Mouse (Mus musculus) hindbrain, embryonic 16.5 days (tissue): ENCODE measurements around the gene Ikbkg. TPM values are rescaled to one million over a fixed set of nuclear protein-coding genes. Genes with fewer than 3 reads are reported as not detected.
"Not testable (repeated sequence)": the region's sequence is repeated elsewhere in the genome, so short reads cannot be mapped to it uniquely, and the experiment has no call there.

Source experiments
- ATAC-seq: fragments of 200-750 bp; cut with Nextera tagmentation; 2 replicates; pipeline ENCODE4 v1.8.0; 2017; ENCODE audit warnings: moderate TSS enrichment, moderate library complexity
- H3K27ac ChIP-seq: fragments of 300-500 bp; sonication (generic); 2 replicates; pipeline ENCODE4 v1.5.1; 2014; ENCODE audit warnings: low read depth, mild to moderate bottlenecking, control low read depth, low read length, moderate library complexity
- H3K27me3 ChIP-seq: fragments of 300-500 bp; sonication (generic); replicated peaks from 2 replicates; pipeline ENCODE4 v1.6.1; 2014; ENCODE audit warnings: low read length; ENCODE audit not compliant: control insufficient read depth, insufficient read depth
- H3K36me3 ChIP-seq: fragments of 300-500 bp; sonication (generic); 2 replicates; pipeline ENCODE4 v1.6.1; 2014; ENCODE audit warnings: mild to moderate bottlenecking, low read length, moderate library complexity, mixed read lengths; ENCODE audit not compliant: control insufficient read depth, insufficient read depth
- H3K4me1 ChIP-seq: fragments of 300-500 bp; sonication (generic); 2 replicates; pipeline ENCODE4 v1.6.1; 2014; ENCODE audit warnings: low read depth, low read length; ENCODE audit not compliant: control insufficient read depth, insufficient read depth
- H3K4me2 ChIP-seq: fragments of 300-500 bp; sonication (generic); 2 replicates; pipeline ENCODE4 v1.6.1; 2014; ENCODE audit warnings: mild to moderate bottlenecking, low read length, control low read depth, moderate library complexity
- H3K4me3 ChIP-seq: fragments of 300-500 bp; sonication (generic); 2 replicates; pipeline ENCODE4 v1.5.1; 2014; ENCODE audit warnings: mild to moderate bottlenecking, low read length, control low read depth, moderate library complexity
- H3K9ac ChIP-seq: fragments of 300-500 bp; sonication (generic); 2 replicates; pipeline ENCODE4 v1.6.1; 2014; ENCODE audit warnings: low read depth, mild to moderate bottlenecking, control low read depth, low read length, moderate library complexity
- H3K9me3 ChIP-seq: fragments of 300-500 bp; sonication (generic); 2 replicates; pipeline ENCODE4 v1.6.1; 2014; ENCODE audit warnings: mild to moderate bottlenecking, low read length, moderate library complexity; ENCODE audit not compliant: control insufficient read depth
- WGBS: fragments of 180-500 bp; shearing (Covaris S2); extraction: QIAGEN DNeasy Blood & Tissue Kit; methylation state at CpG from one replicate; pipeline ENCODE4 v1.1.7; 2014; 5-methylcytosine and 5-hydroxymethylcytosine counted together
- polyA plus RNA-seq: library from polyadenylated mRNA; unstranded; fragments of >200 nt; fragmentation: Nextera tagmentation; extraction: Ambion mirVana; gene quantifications from 2 replicates; pipeline ENCODE4 v1.2.1, GENCODE M21; 2015

The Ikbkg gene
- 14.3 and 17.1 TPM in 2 replicates for polyA plus RNA-seq

- H3K27me3 ChIP-seq: no peaks in the 10 kb centered on the region
Observed at GRCm38 (mm10) chrX:74392535-74393443, at the start of gene Ikbkg, which contains the start of gene Fam3a. Gene Ikbkg, plus strand, starts transcription at chrX:74393290. Gene Fam3a, minus strand, starts transcription at chrX:74393272.

DNA sequence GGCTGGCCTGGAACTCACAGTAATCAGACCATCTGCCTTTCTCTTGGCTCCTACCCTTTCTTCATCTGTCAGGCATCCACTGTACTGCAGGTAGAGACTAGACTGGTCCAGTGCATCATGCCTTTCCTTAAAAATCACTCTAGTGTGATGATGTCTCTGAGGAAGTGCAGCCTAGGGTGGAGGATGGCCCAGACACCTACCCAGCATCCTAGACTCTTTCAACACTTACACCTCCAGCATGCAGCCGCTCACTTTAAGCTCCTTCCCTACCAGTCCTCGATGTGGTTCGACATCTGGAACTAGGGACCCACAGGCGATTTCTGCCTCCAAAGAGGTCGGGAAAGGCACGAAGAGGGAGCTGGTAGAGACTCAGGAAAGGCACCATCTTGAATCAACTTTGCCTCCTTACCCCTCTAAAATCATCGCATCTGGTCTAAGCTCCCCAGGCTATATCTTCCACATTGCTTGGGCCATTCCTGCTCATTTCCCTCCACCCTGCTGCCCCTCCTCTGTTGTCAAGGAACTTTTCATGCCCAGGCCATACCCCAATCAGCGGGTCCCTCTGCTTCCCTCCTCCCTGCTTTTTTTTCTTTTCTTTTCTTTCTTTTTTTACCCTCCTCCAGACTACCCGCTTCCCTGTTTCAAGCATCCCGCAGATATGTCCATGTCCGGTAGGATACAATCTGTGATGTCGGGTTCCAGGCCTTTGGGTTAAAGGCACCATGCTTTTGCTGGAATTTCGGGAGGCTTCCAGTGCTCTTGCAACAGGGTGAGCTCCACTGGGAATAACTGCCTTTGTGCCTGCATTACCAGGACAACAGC is 40.2 kb upstream of the Ikbkg start:
- ATAC-seq: peak; percentile 52
- 25% methylated on average over 13 of the region's 13 CpGs for WGBS
- Histone ChIP-seq H3K4me2 (peak overlapping the region; percentile 53), H3K4me3 (peak overlapping the region; percentile 43), H3K27me3 (no peaks in the 10 kb centered on the region), H3K27ac (peak overlapping the region; percentile 75), H3K9ac (peak overlapping the region; percentile 61), H3K4me1 (no peaks in the 10 kb centered on the region), H3K36me3 (no peaks in the 10 kb centered on the region), H3K9me3 (no peaks in the 10 kb centered on the region)

More at GRCm38 (mm10) chrX:74392535-74393443, at the start of gene Ikbkg, which contains the start of gene Fam3a:
- H3K36me3 ChIP-seq: no peaks in the 10 kb centered on the region
- H3K9me3 ChIP-seq: no peaks in the 10 kb centered on the region
- peak within 1 kb of the TSS; percentile 65 for H3K4me2 ChIP-seq
- H3K27ac ChIP-seq: peak within 1 kb of the TSS; percentile 83
- peak within 1 kb of the TSS; percentile 55 for H3K4me3 ChIP-seq
- whole genome bisulfite sequencing: 16% methylated on average over 30 of the region's 30 CpGs
- peaks cover 3% of the 10 kb centered on the region; the same call in 1 of the 2 replicates for H3K4me1 ChIP-seq
- peak within 1 kb of the TSS; percentile 72 for H3K9ac ChIP-seq
- peak; percentile 100 for ATAC-seq

DNA sequence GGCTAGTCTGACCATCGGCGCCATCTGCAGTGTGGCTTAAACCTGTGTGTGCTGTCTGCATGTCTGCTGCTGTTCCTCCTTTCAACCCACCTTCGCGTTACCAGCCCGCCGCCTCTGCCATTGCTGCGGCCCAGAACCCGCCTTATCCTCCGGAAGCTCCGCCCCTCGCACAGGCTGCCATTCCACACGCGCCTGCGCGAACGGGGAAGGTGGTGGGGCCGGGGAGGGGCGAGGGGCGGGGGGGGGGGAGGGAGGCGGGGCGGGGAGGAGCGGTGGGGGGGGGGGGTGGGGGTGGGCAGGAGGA is 39.7 kb upstream of the Ikbkg start, which contains the start of gene Lage3:
Lage3 (minus strand) TSS at position 152 of the 304 bp plus-strand sequence.
- H3K9me3 ChIP-seq: no peaks in the 10 kb centered on the region
- no peaks in the 10 kb centered on the region for H3K36me3 ChIP-seq
- peak within 1 kb of the TSS; percentile 75 for H3K27ac ChIP-seq
- H3K4me3 ChIP-seq: peak within 1 kb of the TSS; percentile 43
- H3K4me2 ChIP-seq: peak within 1 kb of the TSS; percentile 53
- 12% methylated on average over 14 of the region's 22 CpGs for WGBS
- ATAC-seq: peak; percentile 93
- no peaks in the 10 kb centered on the region for H3K27me3 ChIP-seq
- H3K9ac ChIP-seq: peak within 1 kb of the TSS; percentile 61
- no peaks in the 10 kb centered on the region for H3K4me1 ChIP-seq

GRCm38 (mm10) chrX:74357069-74357468 is 36.0 kb upstream of the Ikbkg start:
- not testable (repeated sequence) for H3K9me3 ChIP-seq, H3K36me3 ChIP-seq, ATAC-seq, H3K4me1 ChIP-seq, H3K9ac ChIP-seq, H3K27ac ChIP-seq, H3K4me3 ChIP-seq, H3K4me2 ChIP-seq, H3K27me3 ChIP-seq
- WGBS: 93% methylated on average over 3 of the region's 3 CpGs

DNA sequence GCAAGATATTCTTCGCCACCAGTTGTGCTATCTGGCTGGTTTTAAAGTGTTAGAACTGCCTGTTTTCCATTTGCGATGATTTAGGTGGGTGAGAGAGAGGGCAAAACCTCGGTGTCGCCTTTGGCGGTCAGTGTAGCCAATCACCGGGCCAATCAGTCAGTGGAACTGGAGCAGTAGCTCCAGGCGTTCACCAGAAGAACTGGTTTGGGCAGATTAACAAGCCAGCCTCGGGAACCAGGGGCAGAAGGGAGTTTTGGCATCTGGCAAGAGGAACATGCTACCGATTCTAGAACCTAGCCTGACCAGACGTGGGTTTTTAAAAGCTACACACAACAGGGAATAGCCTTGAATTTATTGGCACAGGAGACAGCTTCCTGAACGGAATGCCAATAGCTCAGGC is 33.9 kb upstream of the Ikbkg start:
- Histone ChIP-seq H3K9me3 (no peaks in the 10 kb centered on the region), H3K9ac (no peak overlapping the region), H3K4me3 (no peak overlapping the region), H3K27ac (no peak overlapping the region), H3K27me3 (no peaks in the 10 kb centered on the region), H3K36me3 (no peaks in the 10 kb centered on the region), H3K4me1 (no peaks in the 10 kb centered on the region), H3K4me2 (no peak overlapping the region)
- no peak for ATAC-seq
- WGBS: 59% methylated on average over 11 of the region's 11 CpGs

DNA sequence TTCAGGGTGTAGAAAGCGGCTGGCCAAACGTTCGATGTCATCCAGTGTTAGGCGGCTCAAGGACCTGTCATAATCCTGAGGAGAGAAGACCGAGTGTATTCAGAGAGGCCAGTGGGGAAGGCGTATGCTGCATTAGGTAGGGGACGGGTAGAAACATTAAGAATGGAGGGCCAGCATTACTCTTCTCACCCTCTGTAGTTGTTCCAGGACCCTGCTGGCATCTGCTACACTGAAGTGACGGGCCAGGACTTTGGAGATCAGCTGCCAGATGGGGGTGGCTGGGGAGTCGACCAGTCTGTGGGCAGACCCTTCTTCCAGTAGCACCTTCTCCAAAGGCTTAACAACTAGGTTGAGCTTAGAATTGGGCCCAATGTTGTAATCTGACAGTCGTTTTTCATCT is 25.6 kb upstream of the Ikbkg start:
- peak overlapping the region; percentile 81 for H3K9ac ChIP-seq
- WGBS: 66% methylated on average over 10 of the region's 10 CpGs
- peak overlapping the region; percentile 61 for H3K4me3 ChIP-seq
- peaks cover 8% of the 10 kb centered on the region for H3K4me1 ChIP-seq
- H3K36me3 ChIP-seq: peaks cover 2% of the 10 kb centered on the region; the same call in 1 of the 2 replicates
- no peaks in the 10 kb centered on the region for H3K9me3 ChIP-seq
- no peaks in the 10 kb centered on the region for H3K27me3 ChIP-seq
- peak overlapping the region; percentile 80 for H3K27ac ChIP-seq
- peak overlapping the region; percentile 70 for H3K4me2 ChIP-seq
- ATAC-seq: 0 out of 2 replicates have a peak, but pooled peaks have one; percentile 12

DNA sequence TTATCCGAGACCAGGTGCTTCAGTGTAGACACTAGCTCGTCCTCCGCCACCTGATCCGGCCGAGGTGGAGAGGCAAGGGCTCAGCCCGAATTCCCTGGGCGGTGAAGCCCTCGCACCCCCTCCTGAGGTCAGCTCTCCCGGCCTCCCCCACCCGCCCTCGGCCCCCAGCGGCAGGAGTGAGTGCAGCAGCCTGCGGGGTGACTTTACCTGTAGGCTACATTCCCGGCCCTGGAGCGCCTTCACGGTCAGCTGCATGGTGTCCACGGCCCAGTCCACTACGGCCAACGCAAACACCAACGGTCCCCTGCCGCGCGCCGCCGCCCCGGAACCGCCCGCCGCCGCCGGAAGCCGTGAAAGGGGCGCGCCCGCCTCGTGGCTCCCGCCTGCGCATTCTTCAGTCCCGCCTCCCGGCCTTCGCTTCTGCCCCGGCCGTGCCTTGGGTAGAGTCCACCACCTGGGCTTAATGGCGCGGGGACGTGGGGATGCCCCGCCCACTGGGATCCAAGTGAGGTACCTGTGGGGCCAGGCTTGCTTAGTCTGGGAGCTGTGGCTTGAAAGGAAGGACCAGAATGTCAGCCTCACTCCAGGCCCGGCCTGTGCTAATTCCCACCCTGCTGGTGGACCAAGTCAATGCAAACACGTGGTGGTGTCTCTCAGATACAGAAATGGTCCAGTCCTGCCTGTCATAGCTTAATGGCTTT is 24.7 kb upstream of the Ikbkg start:
- 20% methylated on average over 44 of the region's 49 CpGs for WGBS
- Histone ChIP-seq H3K27me3 (no peaks in the 10 kb centered on the region), H3K9ac (peak overlapping the region; percentile 81), H3K4me3 (peak overlapping the region; percentile 61), H3K27ac (peak overlapping the region; percentile 80), H3K4me1 (peaks cover 8% of the 10 kb centered on the region), H3K9me3 (no peaks in the 10 kb centered on the region), H3K4me2 (peak overlapping the region; percentile 70), H3K36me3 (peaks cover 2% of the 10 kb centered on the region; the same call in 1 of the 2 replicates)
- peak; percentile 80 for ATAC-seq

- no peaks in the 10 kb centered on the region for H3K27me3 ChIP-seq
- H3K27ac ChIP-seq: 0 out of 2 replicates have a peak within 1 kb of the TSS, but pooled peaks have one; percentile 5
- H3K9me3 ChIP-seq: no peaks in the 10 kb centered on the region
- peak within 1 kb of the TSS; percentile 46 for H3K4me3 ChIP-seq
- no peaks in the 10 kb centered on the region; the same call in none of the 2 replicates for H3K4me1 ChIP-seq
- ATAC-seq: peak; percentile 92
- H3K36me3 ChIP-seq: peaks cover 2% of the 10 kb centered on the region; the same call in 1 of the 2 replicates
- WGBS: 21% methylated on average over 30 of the region's 32 CpGs
- H3K4me2 ChIP-seq: peak within 1 kb of the TSS; percentile 59
- peak within 1 kb of the TSS; percentile 58 for H3K9ac ChIP-seq
Observed at GRCm38 (mm10) chrX:74372888-74373549, 20.1 kb upstream of the Ikbkg start, which contains the start of the genes Ubl4a and Slc10a3. Gene Ubl4a, minus strand, starts transcription at chrX:74373218. Gene Slc10a3, minus strand, starts transcription at chrX:74373349.
